16 mouse cellular contexts compared by ENCODE assay signal in the genomic region with DNA sequence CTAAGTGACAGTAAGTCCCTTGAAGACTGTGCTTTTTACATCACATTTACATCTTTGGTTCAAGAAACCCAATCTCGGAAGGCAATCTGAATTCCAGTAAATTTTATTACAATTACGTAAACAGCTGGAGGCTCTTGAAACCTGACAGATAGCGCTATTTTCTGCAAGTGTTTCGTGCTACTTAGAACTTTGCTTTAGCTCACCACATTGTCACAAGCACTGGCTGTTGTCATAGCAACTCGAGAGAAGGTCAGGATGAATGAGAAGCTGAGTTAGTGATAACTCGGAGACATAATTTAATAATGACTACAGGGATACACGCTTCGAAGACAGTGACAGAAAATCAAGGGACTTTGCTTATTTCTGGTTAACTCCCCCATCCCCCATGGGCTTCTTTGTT.
DNase-seq lines count a peak whose midpoint lies in the region; ATAC-seq and TF ChIP-seq lines count a peak whose summit lies in the region.
"Had no signal": no experiment of that assay in that cellular context is flagged by ENCODE, and none has a peak within 500 bp of the region (broad histone marks: within the 10 kb centered on the region; RNA-seq: fewer than 3 reads in every experiment).

No protein-coding gene starts in this region.

- no peak overlapping the region for H3K4me3 ChIP-seq in midbrain, embryonic 15.5 days
- H3K4me3 ChIP-seq: embryonic facial prominence, embryonic 12.5 days; heart, adult 2 months had no signal

- no peaks in the 10 kb centered on the region for H3K27me3 ChIP-seq in midbrain, embryonic 15.5 days (replicated peaks)
- H3K27me3 ChIP-seq: embryonic facial prominence, embryonic 12.5 days had no signal

- peak; percentile 57; the same call in 1 of the 2 replicates for ATAC-seq in frontal cortex, adult (ENCODE audit: low TSS enrichment)
- peak; percentile 67 for ATAC-seq in midbrain, embryonic 15.5 days (replicated peaks)
- ATAC-seq: inflammation-experienced regulatory T-cells, adult 6 months; Patski had no signal

- peak overlapping the region; percentile 18; the same call in 1 of the 2 replicates for H3K4me2 ChIP-seq in midbrain, embryonic 15.5 days
- H3K4me2 ChIP-seq: embryonic facial prominence, embryonic 12.5 days had no signal

- no peak for DNase-seq in frontal cortex, postnatal 14 days (ENCODE audit: low spot score in 2 of 2)
- DNase-seq in left cerebral cortex, adult 11 months (ENCODE audit: low spot score): peak; percentile 15
- no peak for DNase-seq in left cerebral cortex, postnatal 10 days (ENCODE audit: extremely low spot score in 1 of 2, low spot score in 2 of 2)
- DNase-seq in brain, embryonic 14.5 days (ENCODE audit: low read depth): peak; percentile 80
- no peak for DNase-seq in thymus, postnatal 4 days
- DNase-seq: cerebellum, adult 11 months; gastrocnemius, postnatal 10 days; heart, adult 2 months; lung, postnatal 14 days; thymus, postnatal 25 days had no signal

- peak overlapping the region; percentile 60 for H3K27ac ChIP-seq in midbrain, embryonic 15.5 days
- H3K27ac ChIP-seq: embryonic facial prominence, embryonic 12.5 days; heart, adult 2 months; stomach, postnatal 0 days had no signal

- H3K4me1 ChIP-seq in midbrain, embryonic 15.5 days: peaks cover 6% of the 10 kb centered on the region; the same call in 1 of the 2 replicates
- H3K4me1 ChIP-seq: embryonic facial prominence, embryonic 12.5 days had no signal

- no peaks in the 10 kb centered on the region for H3K9me3 ChIP-seq in midbrain, embryonic 15.5 days
- H3K9me3 ChIP-seq: embryonic facial prominence, embryonic 12.5 days had no signal

- no peak for TF ChIP-seq CTCF in brain, embryonic 14.5 days (IDR thresholded peaks at IDR 0.05; ENCODE audit: borderline replicate concordance, extremely low read depth, insufficient read depth, insufficient read length)

- no peak overlapping the region for H3K9ac ChIP-seq in midbrain, embryonic 15.5 days
- H3K9ac ChIP-seq: embryonic facial prominence, embryonic 12.5 days had no signal

- WGBS in midbrain, embryonic 15.5 days: 39% methylated on average over 8 of the region's 8 CpGs

- intact Hi-C loops in left cerebral cortex, postnatal 10 days (cut with DNase I): no loop called here

- TF ChIP-seq POLR2A in brain, embryonic 14.5 days (IDR thresholded peaks at IDR 0.05; ENCODE audit: borderline replicate concordance, extremely low read depth, insufficient read depth, insufficient read length, poor library complexity, severe bottlenecking): no peak

- no peaks in the 10 kb centered on the region for H3K36me3 ChIP-seq in midbrain, embryonic 15.5 days (replicated peaks)
- H3K36me3 ChIP-seq: embryonic facial prominence, embryonic 12.5 days had no signal

Comparison
In these comparisons a context has a peak if more than half of its experiments do, and no peak if none do; other contexts are left out.
1. DNase-seq: peak in left cerebral cortex, adult 11 months (single experiment) and brain, embryonic 14.5 days (single experiment); none in frontal cortex, postnatal 14 days (0 of 2), left cerebral cortex, postnatal 10 days (0 of 2) and thymus, postnatal 4 days (single experiment).